Mouse (Mus musculus): ENCODE data around the gene Nelfa. TPM values are rescaled to one million over a fixed set of nuclear protein-coding genes. Genes with fewer than 3 reads are reported as not detected.
"Not testable (repeated sequence)": the region's sequence is repeated elsewhere in the genome, so short reads cannot be mapped to it uniquely, and the experiment has no call there.

Nelfa gene
- polyA plus RNA-seq, 1 experiment = 23.0 TPM

DNA sequence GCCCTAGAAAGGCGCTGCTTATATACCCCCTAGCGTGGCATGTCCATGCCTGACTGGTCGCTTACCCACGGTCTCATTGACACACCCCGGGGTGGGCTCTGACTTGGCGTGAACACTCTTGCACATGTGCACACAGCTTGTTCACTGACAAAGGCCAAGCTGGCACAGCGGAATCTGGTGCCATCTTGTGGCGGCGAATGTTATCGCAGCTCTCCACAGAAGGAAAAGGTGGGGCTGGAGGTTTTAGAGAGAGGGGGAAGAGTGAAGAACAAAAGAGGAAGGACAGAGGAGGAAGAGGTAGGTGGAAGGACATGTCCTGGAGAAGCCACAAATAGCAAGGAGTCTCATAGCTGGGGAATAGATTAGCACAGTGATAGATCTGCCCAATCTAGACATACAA is 18.1 kb upstream of the Nelfa start:
- Histone ChIP-seq H3K4me1 (ENCODE audit: control insufficient read depth, insufficient read depth, low read length) (no peaks in the 10 kb centered on the region), H3K27ac (ENCODE audit: insufficient read depth, low read depth, low read length) (no peak overlapping the region), H3K27me3 (replicated peaks; ENCODE audit: control insufficient read depth, insufficient read depth, low read length) (no peaks in the 10 kb centered on the region), H3K36me3 (ENCODE audit: control insufficient read depth, insufficient read depth, low read length) (no peaks in the 10 kb centered on the region), H3K4me3 (ENCODE audit: insufficient read depth, low read depth, low read length) (no peak overlapping the region)
- WGBS = 40% methylated on average over 10 of the region's 10 CpGs
- DNase-seq = peak; percentile 72
- TF ChIP-seq CTCF (conservative IDR thresholded peaks at IDR 0.05; ENCODE audit: insufficient read depth, insufficient read length, low read depth, low read length) (peak; percentile 93), POLR2A (IDR thresholded peaks at IDR 0.05; ENCODE audit: low read depth, low read length) (no peak)

GRCm38 (mm10) chr5:33953471-33954185 is 17.4 kb upstream of the Nelfa start:
- Histone ChIP-seq H3K27ac (ENCODE audit: insufficient read depth, low read depth, low read length) (no peak overlapping the region), H3K27me3 (replicated peaks; ENCODE audit: control insufficient read depth, insufficient read depth, low read length) (no peaks in the 10 kb centered on the region), H3K36me3 (ENCODE audit: control insufficient read depth, insufficient read depth, low read length) (no peaks in the 10 kb centered on the region), H3K4me3 (ENCODE audit: insufficient read depth, low read depth, low read length) (no peak overlapping the region), H3K4me1 (ENCODE audit: control insufficient read depth, insufficient read depth, low read length) (no peaks in the 10 kb centered on the region)
- whole genome bisulfite sequencing = 86% methylated on average over 17 of the region's 17 CpGs
- no peak for DNase-seq
- TF ChIP-seq CTCF (conservative IDR thresholded peaks at IDR 0.05; ENCODE audit: insufficient read depth, insufficient read length, low read depth, low read length) (no peak), POLR2A (IDR thresholded peaks at IDR 0.05; ENCODE audit: low read depth, low read length) (no peak)

GRCm38 (mm10) chr5:33948314-33948713 is 12.1 kb upstream of the Nelfa start:
- no peak overlapping the region for H3K27ac ChIP-seq (ENCODE audit: insufficient read depth, low read depth, low read length)
- H3K4me3 ChIP-seq (ENCODE audit: insufficient read depth, low read depth, low read length) = no peak overlapping the region
- 84% methylated on average over 4 of the region's 4 CpGs for WGBS
- H3K27me3 ChIP-seq (replicated peaks; ENCODE audit: control insufficient read depth, insufficient read depth, low read length) = no peaks in the 10 kb centered on the region
- TF ChIP-seq POLR2A (IDR thresholded peaks at IDR 0.05; ENCODE audit: low read depth, low read length) = no peak
- TF ChIP-seq CTCF (conservative IDR thresholded peaks at IDR 0.05; ENCODE audit: insufficient read depth, insufficient read length, low read depth, low read length) = no peak
- H3K4me1 ChIP-seq (ENCODE audit: control insufficient read depth, insufficient read depth, low read length) = no peaks in the 10 kb centered on the region
- H3K36me3 ChIP-seq (ENCODE audit: control insufficient read depth, insufficient read depth, low read length) = no peaks in the 10 kb centered on the region
- DNase-seq = no peak

GRCm38 (mm10) chr5:33947035-33947434 is 10.8 kb upstream of the Nelfa start:
- not testable (repeated sequence) for H3K36me3 ChIP-seq (ENCODE audit: control insufficient read depth, insufficient read depth, low read length); H3K4me1 ChIP-seq (ENCODE audit: control insufficient read depth, insufficient read depth, low read length); DNase-seq; H3K4me3 ChIP-seq (ENCODE audit: insufficient read depth, low read depth, low read length); H3K27me3 ChIP-seq (replicated peaks; ENCODE audit: control insufficient read depth, insufficient read depth, low read length); H3K27ac ChIP-seq (ENCODE audit: insufficient read depth, low read depth, low read length)
- peak; percentile 38; the same call in 1 of the 2 replicates for TF ChIP-seq CTCF (conservative IDR thresholded peaks at IDR 0.05; ENCODE audit: insufficient read depth, insufficient read length, low read depth, low read length)
- 86% methylated on average over 16 of the region's 16 CpGs for WGBS

DNA sequence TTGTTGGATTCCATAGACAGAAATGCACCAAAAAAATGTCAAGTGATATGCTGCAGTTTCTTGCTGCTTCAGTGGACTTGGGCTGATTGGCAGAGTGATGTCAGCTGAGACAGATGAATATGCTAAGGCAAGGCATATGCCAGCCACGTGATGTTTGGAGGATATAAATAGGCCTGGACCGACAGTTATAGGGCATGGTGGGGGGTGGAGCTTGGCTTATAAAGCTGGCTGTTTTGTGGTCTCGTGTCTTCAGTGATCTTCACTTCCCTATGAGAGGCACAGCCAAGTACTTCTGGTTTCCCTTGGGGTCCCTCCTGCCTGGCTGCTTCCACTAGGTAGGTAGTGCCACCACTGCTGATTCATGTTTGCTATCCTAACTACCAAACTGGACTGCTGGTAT is 2.2 kb upstream of the Nelfa start:
- H3K4me3 ChIP-seq (ENCODE audit: insufficient read depth, low read depth, low read length) = no peak overlapping the region
- H3K27ac ChIP-seq (ENCODE audit: insufficient read depth, low read depth, low read length) = no peak overlapping the region
- TF ChIP-seq CTCF (conservative IDR thresholded peaks at IDR 0.05; ENCODE audit: insufficient read depth, insufficient read length, low read depth, low read length) (no peak), POLR2A (IDR thresholded peaks at IDR 0.05; ENCODE audit: low read depth, low read length) (no peak)
- peaks cover 5% of the 10 kb centered on the region; the same call in 1 of the 2 replicates for H3K4me1 ChIP-seq (ENCODE audit: control insufficient read depth, insufficient read depth, low read length)
- no peaks in the 10 kb centered on the region for H3K36me3 ChIP-seq (ENCODE audit: control insufficient read depth, insufficient read depth, low read length)
- 88% methylated on average over 3 of the region's 3 CpGs for WGBS
- H3K27me3 ChIP-seq (replicated peaks; ENCODE audit: control insufficient read depth, insufficient read depth, low read length) = no peaks in the 10 kb centered on the region
- no peak for DNase-seq

DNA sequence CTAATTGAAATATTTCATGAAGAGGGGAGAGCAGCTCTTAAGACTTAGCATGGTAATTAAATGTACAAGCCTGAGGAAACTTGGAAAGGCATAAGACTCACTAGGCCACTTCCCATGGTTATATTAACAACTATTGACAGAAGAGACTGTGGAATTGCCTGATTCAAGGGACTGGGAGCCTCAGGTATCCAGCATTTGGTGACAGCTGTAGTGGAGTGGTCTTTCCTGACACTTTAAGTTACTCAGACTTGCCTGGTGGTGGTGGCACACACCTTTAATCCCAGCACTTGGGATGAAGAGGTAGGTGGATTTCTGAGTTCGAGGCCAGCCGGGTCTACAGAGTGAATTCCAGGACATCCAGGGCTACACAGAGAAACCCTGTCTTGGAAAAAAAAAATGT is 1.0 kb upstream of the Nelfa start:
- Histone ChIP-seq H3K27ac (ENCODE audit: insufficient read depth, low read depth, low read length) (no peak overlapping the region), H3K4me3 (ENCODE audit: insufficient read depth, low read depth, low read length) (no peak overlapping the region), H3K27me3 (replicated peaks; ENCODE audit: control insufficient read depth, insufficient read depth, low read length) (no peaks in the 10 kb centered on the region), H3K4me1 (ENCODE audit: control insufficient read depth, insufficient read depth, low read length) (peaks cover 5% of the 10 kb centered on the region; the same call in 1 of the 2 replicates), H3K36me3 (ENCODE audit: control insufficient read depth, insufficient read depth, low read length) (no peaks in the 10 kb centered on the region)
- 100% methylated on average over 2 of the region's 2 CpGs for WGBS
- no peak for DNase-seq
- TF ChIP-seq CTCF (conservative IDR thresholded peaks at IDR 0.05; ENCODE audit: insufficient read depth, insufficient read length, low read depth, low read length) (no peak), POLR2A (IDR thresholded peaks at IDR 0.05; ENCODE audit: low read depth, low read length) (no peak)

DNA sequence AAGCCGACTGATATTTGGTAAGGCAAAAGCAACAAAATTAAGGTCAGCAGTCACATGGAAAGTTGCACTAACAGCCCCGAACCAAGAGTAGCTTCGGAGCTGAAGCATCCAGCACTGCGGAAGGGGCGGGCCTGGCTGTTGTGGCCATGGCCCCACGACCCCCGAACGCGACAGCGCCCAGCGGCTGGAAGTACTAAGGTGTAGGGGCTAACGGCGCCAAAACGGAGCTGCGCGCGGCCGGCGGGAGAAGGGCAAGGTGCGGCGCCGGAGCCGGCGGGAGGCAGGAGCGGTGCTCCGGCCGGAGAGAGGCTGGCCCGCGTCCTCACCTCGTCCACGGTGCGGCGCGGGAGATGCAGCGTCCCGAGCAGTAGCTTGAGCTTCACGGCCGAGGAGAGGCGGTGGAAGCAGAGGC is 507 bp downstream of the Nelfa start:
- under 1% methylated on average over 39 of the region's 39 CpGs for WGBS

More for the DNA sequence above, 507 bp downstream of the Nelfa start:
- DNase-seq = no peak
- Histone ChIP-seq H3K4me3 (ENCODE audit: insufficient read depth, low read depth, low read length) (peak overlapping the region; percentile 67), H3K4me1 (ENCODE audit: control insufficient read depth, insufficient read depth, low read length) (peaks cover 7% of the 10 kb centered on the region; the same call in 1 of the 2 replicates), H3K27me3 (replicated peaks; ENCODE audit: control insufficient read depth, insufficient read depth, low read length) (no peaks in the 10 kb centered on the region), H3K27ac (ENCODE audit: insufficient read depth, low read depth, low read length) (peak overlapping the region; percentile 69), H3K36me3 (ENCODE audit: control insufficient read depth, insufficient read depth, low read length) (no peaks in the 10 kb centered on the region)
- TF ChIP-seq POLR2A (IDR thresholded peaks at IDR 0.05; ENCODE audit: low read depth, low read length) (no peak), CTCF (conservative IDR thresholded peaks at IDR 0.05; ENCODE audit: insufficient read depth, insufficient read length, low read depth, low read length) (no peak)
